Mouse (Mus musculus): ENCODE measurements around the gene Mettl7a1.
"Not testable (repeated sequence)": the region's sequence is repeated elsewhere in the genome, so short reads cannot be mapped to it uniquely, and the experiment has no call there.

The Mettl7a1 gene

DNA sequence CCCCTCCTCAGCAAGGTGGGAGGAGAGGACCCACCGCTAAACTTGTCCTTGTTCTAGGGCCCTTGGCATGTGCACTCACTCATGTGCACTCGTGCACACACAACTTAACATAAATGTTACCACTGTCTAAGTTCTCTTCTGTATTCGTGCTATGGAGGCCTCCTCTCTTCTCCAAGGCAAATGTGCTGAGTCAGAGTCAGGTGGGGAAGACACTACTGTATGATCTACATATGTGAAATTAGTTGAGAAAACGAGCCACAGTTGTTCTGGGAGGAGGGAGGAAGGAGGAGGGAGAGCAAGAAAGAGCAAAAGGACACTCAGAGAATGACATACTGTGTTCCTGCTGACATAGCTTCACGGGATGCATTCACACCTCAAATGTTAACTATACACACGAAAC, 3.4 kb upstream of the Mettl7a1 start:
- no peak for DNase-seq (ENCODE audit: low spot score)

- DNase-seq (ENCODE audit: low spot score) = no peak
These were observed 2.4 kb upstream of the Mettl7a1 start for GRCm38 (mm10) chr15:100301556-100301955.

DNA sequence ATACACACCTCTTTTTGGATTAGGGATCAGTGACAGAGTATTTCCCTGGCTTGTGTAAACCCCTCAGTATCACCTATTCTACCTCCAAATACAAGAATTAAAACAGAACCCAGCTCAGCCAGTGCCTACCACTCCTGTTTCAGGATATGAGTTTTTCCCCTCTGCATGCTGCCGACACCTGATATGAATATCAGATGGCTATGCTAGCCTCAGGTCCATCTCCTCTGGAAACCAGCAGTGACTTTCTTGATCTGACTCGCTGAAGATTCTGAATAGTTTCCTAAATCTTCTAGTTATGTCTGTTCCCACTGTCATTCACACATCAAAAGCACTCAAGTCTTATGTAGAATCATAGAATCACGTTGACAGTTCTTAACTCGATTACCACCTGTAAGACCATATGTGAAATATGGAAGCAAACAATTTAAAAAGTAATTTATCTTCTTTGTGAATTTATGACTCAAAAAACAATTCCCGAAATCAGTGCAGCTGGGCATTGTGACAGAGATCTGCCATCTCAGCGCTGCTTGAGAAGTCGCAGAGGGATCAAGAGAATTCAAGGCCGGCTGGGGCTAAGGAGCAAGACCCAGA, 417 bp upstream of the Mettl7a1 start:
- DNase-seq (ENCODE audit: low spot score) = no peak

DNA sequence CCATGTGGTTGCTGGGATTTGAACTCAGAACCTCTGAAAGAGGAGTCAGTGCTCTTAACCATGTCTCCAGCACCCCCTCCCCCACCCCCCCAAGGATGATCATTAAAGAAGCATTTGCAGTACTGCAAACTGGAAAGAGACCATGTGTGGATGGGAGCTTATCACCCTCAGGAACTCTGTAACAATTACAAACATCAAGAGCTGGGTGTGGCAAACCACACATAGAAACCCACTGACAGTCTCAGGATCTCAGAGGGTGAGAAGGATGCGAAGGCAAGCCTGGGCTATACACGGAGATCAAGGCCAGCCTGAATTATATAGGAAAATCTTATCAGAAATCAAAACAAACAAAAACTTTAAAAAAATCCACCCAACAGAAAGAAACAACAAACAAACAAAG, 2.3 kb downstream of the Mettl7a1 start:
- no peak for DNase-seq (ENCODE audit: low spot score)

- DNase-seq (ENCODE audit: low spot score) = peak; percentile 79
These were observed 3.6 kb downstream of the Mettl7a1 start for GRCm38 (mm10) chr15:100307438-100308096.

GRCm38 (mm10) chr15:100312346-100312745, 8.4 kb downstream of the Mettl7a1 start:
- no peak for DNase-seq (ENCODE audit: low spot score)

GRCm38 (mm10) chr15:100314448-100315145, 10.7 kb downstream of the Mettl7a1 start:
- no peak for DNase-seq (ENCODE audit: low spot score)

GRCm38 (mm10) chr15:100318014-100318671, 14.2 kb downstream of the Mettl7a1 start:
- not testable (repeated sequence) for DNase-seq (ENCODE audit: low spot score)

- no peak for DNase-seq (ENCODE audit: low spot score)
These were observed 15.9 kb downstream of the Mettl7a1 start for GRCm38 (mm10) chr15:100319884-100320283.

GRCm38 (mm10) chr15:100320295-100320905, 16.5 kb downstream of the Mettl7a1 start:
- DNase-seq (ENCODE audit: low spot score) = no peak

GRCm38 (mm10) chr15:100321134-100321533, 17.2 kb downstream of the Mettl7a1 start:
- peak; percentile 34 for DNase-seq (ENCODE audit: low spot score)

- DNase-seq (ENCODE audit: low spot score) = no peak
These were observed 20.2 kb downstream of the Mettl7a1 start for GRCm38 (mm10) chr15:100324021-100324591.

DNA sequence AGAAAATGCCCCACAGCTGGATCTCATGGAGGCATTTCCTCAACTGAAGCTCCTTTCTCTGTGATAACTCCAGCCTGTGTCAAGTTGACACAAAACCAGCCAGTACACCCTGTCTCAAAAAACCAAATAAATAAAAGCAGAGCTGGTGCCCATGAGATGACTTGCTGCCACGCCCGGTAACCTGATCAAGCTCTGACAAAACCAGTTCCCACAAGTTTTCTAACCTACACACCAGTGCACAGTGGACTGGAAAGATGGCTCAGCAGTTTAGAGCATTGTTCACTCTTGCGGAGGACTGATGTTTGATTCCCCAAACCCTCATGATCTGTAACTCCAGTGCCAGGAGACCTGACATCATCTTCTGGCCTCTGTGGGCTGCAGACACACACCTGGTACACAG, 21.3 kb downstream of the Mettl7a1 start:
- DNase-seq (ENCODE audit: low spot score) = no peak

DNA sequence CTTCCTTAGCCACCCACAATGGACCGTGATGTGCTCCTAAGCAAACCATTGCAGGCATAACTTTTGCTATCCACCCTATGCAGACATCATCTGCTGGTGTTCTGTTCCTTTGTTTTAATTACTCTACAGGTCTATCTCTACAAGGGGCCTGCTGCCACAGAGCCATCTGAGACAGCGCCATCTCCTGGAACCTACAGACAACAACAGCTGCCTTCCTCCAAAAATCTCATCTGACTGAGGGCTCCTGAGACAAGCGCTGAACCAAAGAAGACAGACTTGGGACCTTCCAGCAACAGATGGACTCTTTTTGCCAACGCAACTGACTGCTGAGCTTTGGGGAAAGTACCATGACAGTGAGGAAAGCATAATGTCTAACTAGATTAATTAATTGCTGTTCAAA, 24.1 kb downstream of the Mettl7a1 start:
- not testable (repeated sequence) for DNase-seq (ENCODE audit: low spot score)

DNA sequence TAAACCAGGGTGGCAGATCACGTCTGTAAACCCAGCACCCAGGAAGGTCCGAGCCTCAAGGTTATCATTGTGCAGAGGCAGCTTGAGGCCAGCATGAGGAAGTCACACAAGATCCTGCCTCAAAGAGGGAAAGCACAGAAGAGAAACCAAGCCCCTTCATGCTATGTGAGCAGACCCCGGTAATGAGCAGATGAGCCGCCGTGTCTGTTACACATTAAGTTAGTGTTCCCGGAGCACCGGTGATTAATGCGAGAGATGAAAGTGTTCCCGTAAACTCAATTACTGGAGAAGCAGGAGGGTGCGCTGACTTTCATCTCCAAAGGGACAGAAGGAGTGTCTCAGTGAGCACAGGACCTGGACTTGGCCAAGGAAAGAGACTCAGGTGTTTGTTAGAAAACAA, 25.4 kb downstream of the Mettl7a1 start:
- DNase-seq (ENCODE audit: low spot score) = not testable (repeated sequence)

GRCm38 (mm10) chr15:100330739-100331138, 26.8 kb downstream of the Mettl7a1 start:
- no peak for DNase-seq (ENCODE audit: low spot score)

DNA sequence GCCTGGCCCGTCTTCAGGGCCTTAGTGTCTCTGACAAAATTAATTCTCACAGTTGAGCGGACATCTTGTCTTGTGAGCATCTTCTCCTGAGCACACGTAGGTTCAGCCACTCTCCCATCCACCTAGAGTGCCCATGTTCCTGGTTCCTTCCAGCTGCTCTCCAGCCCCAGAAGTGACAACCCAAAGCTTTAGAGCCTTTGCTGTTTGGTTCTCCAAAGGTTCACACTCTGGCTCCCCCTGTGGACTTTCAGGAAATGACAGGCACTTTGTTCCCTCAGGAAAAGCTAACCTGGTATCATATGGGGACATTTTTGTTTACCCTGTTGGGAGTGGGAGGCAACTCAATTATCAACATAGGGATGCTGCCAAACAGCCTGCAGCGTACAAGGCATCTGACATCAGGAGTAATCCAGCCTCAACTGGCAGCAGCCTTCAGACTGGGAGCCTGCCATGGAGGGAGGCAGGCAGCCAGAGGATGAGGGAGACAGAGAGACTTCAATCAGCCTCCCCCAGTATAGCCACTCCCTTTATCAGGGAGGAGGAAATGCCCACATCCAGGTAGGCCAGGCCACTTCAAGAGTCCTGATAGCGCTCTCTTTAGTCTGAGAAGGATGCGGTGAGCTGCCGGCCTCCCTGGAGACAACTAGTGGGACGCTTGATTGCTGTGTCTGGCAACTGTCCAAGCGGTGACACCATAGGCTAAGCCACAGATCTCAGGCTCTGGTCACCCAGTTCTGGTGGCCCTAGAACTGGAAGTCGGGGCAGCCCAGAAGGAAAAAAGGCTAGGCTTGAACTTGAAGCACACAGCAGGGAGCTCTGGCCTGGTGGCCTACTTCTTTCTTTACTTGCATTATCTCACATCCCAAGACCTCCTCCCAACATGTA, 28.4 kb downstream of the Mettl7a1 start:
- not testable (repeated sequence) for DNase-seq (ENCODE audit: low spot score)

- DNase-seq (ENCODE audit: low spot score) = no peak
These were observed 30.7 kb downstream of the Mettl7a1 start, which contains the start of gene Mettl7a3 for GRCm38 (mm10) chr15:100334629-100335028. Gene Mettl7a3 (plus strand): TSS chr15:100334929.

GRCm38 (mm10) chr15:100337328-100337727, 33.4 kb downstream of the Mettl7a1 start:
- not testable (repeated sequence) for DNase-seq (ENCODE audit: low spot score)

- peak; percentile 76 for DNase-seq (ENCODE audit: low spot score)
These were observed 33.9 kb downstream of the Mettl7a1 start for GRCm38 (mm10) chr15:100337847-100338246.

All from embryo, embryonic 10 days (tissue).